Mouse (Mus musculus) gastrocnemius, adult 18-20 months (tissue): Measurements from ENCODE around the gene Iah1. TPM values are rescaled to one million over a fixed set of nuclear protein-coding genes. Genes with fewer than 3 reads are reported as not detected.
A peak's percentile ranks its signal among the peaks of the same experiment; 100 is the strongest.

Source experiments
- DNase-seq: peaks from one replicate; pipeline ENCODE4 v3.0.0; 2021; ENCODE audit warnings: low spot score
- total RNA-seq, 2 experiments: library from RNA; stranded (reverse); gene quantifications; 2 replicates each; pipeline ENCODE4 v1.2.3; 2021

Iah1 gene
- total RNA-seq, 2 experiments from 2014 or later = 3.3 to 5.3 TPM

GRCm38 (mm10) chr12:21318143-21318895 lies 2.1 kb downstream of the Iah1 start:
- peak; percentile 53 for DNase-seq

DNA sequence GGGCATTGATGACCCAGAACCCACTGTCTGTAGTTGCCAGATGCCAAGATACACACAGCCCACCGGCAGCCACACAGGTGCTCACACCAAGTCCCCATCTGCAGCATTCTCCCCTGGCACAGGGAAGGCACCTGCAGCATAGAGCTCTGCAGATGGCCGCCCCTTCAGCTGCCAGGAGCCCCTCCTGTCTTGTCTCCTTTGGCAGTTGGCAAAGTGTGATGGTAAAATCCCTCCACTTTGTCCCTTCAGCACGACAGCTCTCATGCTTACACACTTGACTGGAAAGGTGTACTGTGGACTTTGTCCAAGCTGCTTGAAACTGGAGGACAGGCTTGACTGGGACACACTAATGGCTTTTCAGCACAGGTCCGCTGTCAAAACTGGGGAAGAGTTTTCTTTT lies 4.1 kb downstream of the Iah1 start:
- no peak for DNase-seq

- DNase-seq = no peak
These were observed 5.0 kb downstream of the Iah1 start for GRCm38 (mm10) chr12:21321170-21321569.

GRCm38 (mm10) chr12:21322296-21322695 lies 6.1 kb downstream of the Iah1 start:
- no peak for DNase-seq

DNA sequence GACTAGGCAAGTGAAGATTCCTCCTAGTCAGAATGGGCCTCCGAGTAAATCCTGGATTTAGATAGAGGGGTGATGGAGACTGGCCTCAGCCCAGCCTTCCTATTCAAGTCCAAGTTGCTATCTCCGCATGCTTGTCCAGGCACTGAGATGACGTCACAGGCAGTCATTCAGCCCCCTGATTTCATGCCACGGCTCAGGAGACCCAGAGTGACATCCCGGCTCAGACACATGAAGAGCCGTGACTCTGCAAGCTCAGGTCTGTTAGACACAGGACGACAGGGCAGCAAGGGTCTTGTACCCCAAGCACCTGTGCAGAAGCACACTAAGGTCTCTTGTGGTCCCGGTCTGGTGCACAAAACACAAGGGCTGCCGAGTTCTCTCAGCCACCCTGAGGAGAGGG lies 6.7 kb downstream of the Iah1 start:
- DNase-seq = no peak

DNA sequence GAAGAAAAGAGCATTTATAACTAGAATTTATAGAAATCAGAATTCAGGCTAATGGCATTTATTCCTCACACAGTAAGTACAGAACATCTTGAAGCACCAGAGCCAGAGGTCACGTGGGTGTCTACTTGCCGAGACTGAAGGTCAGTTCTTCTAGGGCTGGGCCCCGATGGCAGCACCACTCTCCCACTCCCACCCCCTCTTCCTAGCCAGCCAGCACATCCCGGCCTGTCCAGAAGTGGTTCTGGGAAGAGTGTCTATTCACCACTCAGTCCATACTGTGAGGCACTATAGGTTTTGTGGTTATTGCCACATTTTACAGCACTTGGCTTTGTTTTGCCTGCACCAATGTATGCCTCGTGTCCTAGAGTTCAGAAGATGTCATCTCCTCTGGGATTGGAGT lies 7.9 kb downstream of the Iah1 start:
- no peak for DNase-seq

- DNase-seq = no peak
These were observed 9.1 kb downstream of the Iah1 start for GRCm38 (mm10) chr12:21325266-21325665.

DNA sequence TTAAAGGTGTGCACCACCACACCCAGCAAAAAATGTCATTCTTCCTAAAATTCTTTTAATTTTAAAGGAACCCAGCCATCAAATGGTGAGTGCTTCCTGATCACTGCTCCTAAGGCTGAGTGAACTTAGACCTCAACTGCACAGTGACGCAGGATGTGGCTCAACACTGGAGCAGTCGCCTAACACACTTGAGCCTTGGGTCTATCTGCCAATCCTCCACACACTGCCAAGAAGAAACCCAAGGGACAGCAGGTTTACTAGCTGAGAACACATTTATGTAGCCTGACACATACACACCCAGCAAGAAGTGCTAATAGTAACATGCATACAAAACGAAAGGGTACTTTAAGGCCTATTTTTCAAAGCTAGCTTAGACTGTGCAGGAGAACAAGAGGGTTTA lies 10.1 kb downstream of the Iah1 start:
- DNase-seq = peak; percentile 60

GRCm38 (mm10) chr12:21329661-21330400 lies 13.6 kb downstream of the Iah1 start:
- DNase-seq = no peak

GRCm38 (mm10) chr12:21330961-21331576 lies 14.9 kb downstream of the Iah1 start:
- DNase-seq = no peak

DNA sequence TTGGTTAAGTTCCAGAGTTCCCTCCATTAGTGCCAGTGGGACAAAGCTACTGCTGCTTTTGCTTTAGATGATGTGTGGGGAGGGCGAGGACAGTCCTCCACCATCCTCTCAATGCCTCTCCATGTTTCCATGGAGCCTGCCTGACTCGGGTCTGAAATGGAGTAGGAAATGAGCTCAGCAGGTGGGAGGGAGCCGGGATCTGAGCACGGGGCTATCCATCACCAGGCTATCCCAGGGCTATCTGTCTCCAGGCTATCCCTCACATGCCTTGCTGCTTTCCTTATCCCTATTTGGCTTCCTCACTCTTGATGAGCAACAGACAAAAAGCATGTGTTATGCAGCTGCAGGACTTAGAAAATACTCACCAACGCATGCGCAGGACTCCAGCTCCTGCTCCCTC lies 15.5 kb downstream of the Iah1 start:
- DNase-seq = no peak

DNA sequence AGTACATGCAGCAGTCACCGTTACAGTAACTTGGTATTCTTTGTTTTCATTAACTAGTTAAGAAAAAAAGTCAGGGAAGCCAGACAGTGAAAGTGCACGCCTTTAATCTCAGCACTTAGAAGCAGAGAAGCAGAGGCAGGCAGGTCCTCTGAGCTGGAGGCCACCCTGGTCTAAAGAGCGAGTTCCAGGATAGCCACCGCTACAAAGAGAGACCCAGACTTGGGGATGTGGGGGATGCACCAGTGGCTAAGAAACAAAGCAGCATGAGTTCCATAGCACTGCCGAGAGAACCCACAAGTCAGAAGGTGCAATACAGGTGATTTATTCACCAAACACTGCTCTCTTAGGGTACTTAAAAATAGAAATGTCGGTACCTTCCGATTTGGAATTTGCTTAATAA lies 16.8 kb downstream of the Iah1 start:
- DNase-seq = no peak

DNA sequence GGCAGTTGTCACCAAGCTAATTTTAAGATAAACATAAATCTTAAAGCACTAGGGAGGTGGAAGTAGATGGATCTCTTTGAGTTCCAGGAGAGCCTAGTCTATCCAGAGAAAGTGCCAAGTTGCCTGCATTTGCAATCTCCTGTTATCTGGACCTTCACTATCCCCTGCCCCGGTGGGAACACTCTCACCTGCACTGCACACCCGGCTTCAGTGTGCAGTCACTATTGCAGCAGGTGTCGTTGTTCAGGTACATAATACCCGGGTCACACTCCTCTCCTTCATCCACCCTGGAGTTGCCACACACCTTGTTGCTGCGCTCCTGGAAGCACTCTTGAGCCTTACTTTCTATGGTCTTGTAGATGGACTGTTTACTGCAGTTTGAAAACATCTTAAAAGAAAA lies 17.6 kb downstream of the Iah1 start:
- no peak for DNase-seq

DNA sequence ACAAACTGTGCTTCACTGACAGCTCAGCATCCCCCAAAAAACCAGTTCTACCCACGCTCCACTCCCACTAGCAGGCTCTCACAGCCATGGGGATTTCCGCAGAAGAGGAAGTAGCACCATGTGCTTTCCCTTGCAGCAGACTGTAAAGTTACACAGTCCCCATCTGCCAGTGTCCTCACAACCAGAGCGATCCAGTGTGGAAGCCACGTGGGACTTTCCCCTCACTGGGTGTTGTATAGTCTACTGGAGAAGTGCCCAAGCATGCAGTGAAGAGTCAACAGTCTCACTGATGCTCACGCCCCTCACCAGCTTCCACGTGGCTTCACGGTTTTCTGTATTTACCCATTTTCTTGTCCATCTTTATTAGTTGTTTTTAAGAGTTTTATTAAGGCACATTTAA lies 19.7 kb downstream of the Iah1 start:
- DNase-seq = no peak

- no peak for DNase-seq
These were observed 21.0 kb downstream of the Iah1 start for GRCm38 (mm10) chr12:21337171-21337570.

DNA sequence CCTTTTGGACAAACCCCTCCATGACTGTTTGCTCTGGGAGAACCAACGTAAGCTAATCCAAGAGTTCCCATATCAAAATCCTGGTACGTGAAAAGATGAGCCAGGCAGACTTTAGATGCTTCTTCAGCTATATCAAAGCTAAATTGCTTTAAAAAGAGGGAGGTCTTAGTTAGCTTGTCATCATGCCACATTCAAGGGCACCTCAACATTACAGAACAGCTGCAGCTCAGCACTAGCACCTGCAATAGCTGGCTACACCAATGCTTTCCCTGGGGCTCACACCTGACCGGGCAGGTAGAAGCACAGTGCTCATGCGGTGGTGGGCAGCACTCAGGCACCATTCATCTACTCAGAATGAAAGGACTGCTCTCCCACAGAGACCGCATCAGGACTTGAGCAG lies 24.5 kb downstream of the Iah1 start:
- DNase-seq = no peak

- DNase-seq = no peak
These were observed 30.8 kb downstream of the Iah1 start for GRCm38 (mm10) chr12:21346972-21347371.

- DNase-seq = no peak
These were observed 34.1 kb downstream of the Iah1 start for GRCm38 (mm10) chr12:21350113-21350876.

DNA sequence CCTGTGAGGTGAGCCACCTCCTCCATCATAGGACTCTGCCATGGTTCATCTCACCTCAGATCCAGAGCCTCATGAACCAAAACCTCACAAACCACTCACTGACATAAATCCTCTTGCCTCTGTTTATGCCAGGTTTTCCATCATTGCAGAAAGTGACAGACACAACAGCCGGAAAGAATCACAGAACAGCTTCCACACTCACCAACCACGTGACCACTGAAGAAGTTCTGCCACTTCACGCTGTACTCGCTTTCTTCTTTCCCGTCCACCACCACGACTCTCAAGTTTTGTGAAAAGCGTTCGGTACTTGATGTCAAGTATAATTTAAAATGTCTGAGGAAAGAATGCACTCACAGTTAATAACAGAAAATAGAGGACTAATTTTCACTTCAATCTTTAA lies 37.5 kb downstream of the Iah1 start:
- DNase-seq = no peak

- DNase-seq = no peak
These were observed 46.5 kb downstream of the Iah1 start for GRCm38 (mm10) chr12:21362686-21363085.

- DNase-seq = no peak
These were observed 47.0 kb downstream of the Iah1 start for GRCm38 (mm10) chr12:21363195-21363594.
